ENCODE assay signal across 8 mouse cellular contexts in the genomic region with DNA sequence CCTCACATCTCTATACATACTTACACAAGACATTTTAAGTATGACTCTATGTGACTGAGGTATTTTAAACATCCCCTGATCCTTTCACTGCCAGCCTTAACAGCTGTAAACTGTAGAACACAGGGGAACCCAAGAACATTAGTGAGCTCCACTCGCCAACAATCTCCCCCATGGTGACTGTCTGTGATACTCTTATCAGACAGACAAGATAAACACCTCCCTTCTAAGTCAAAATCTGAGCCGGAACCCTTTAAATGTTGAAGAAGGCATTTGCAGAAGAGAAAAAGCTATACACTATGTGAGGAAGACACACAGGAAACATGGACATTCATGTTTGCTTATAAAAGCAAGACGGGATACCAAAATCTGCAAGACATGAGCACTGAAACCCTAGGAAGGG. TPM values are rescaled to one million over a fixed set of nuclear protein-coding genes. Genes with fewer than 3 reads are reported as not detected.
A peak's percentile ranks its signal among the peaks of the same experiment; 100 is the strongest.
DNase-seq lines count a peak whose midpoint lies in the region; ATAC-seq lines count a peak whose summit lies in the region.

No protein-coding gene starts in this region.

- no peaks in the 10 kb centered on the region for H3K9me3 ChIP-seq in kidney, embryonic 15.5 days (replicated peaks)
- H3K9me3 ChIP-seq in hindbrain, embryonic 14.5 days (ENCODE audit: control insufficient read depth, low read length): no peaks in the 10 kb centered on the region
- H3K9me3 ChIP-seq in midbrain, embryonic 14.5 days (ENCODE audit: control insufficient read depth, low read length): no peaks in the 10 kb centered on the region

- ATAC-seq in kidney, embryonic 15.5 days (replicated peaks; ENCODE audit: low FRiP score): no peak
- no peak for ATAC-seq in hindbrain, embryonic 14.5 days (ENCODE audit: low FRiP score)
- no peak for ATAC-seq in midbrain, embryonic 14.5 days (ENCODE audit: low FRiP score, low TSS enrichment)

- 29% methylated on average over 3 of the region's 3 CpGs for WGBS in kidney, embryonic 15.5 days
- WGBS in hindbrain, embryonic 14.5 days: 67% methylated on average over 3 of the region's 3 CpGs
- WGBS in midbrain, embryonic 14.5 days: 66% methylated on average over 3 of the region's 3 CpGs

- peaks cover 34% of the 10 kb centered on the region for H3K36me3 ChIP-seq in kidney, embryonic 15.5 days
- H3K36me3 ChIP-seq in hindbrain, embryonic 14.5 days (replicated peaks; ENCODE audit: control insufficient read depth, insufficient read depth): peaks cover 31% of the 10 kb centered on the region
- peaks cover 30% of the 10 kb centered on the region for H3K36me3 ChIP-seq in midbrain, embryonic 14.5 days (ENCODE audit: control insufficient read depth, insufficient read depth, low read length)

- peak overlapping the region; percentile 72 for H3K4me2 ChIP-seq in kidney, embryonic 15.5 days
- peak overlapping the region; percentile 82 for H3K4me2 ChIP-seq in hindbrain, embryonic 14.5 days (replicated peaks)
- peak overlapping the region; percentile 86 for H3K4me2 ChIP-seq in midbrain, embryonic 14.5 days (ENCODE audit: low read length)

- H3K9ac ChIP-seq in kidney, embryonic 15.5 days: peak overlapping the region; percentile 75
- H3K9ac ChIP-seq in hindbrain, embryonic 14.5 days: peak overlapping the region; percentile 78
- peak overlapping the region; percentile 84 for H3K9ac ChIP-seq in midbrain, embryonic 14.5 days (replicated peaks; ENCODE audit: low read length)

- H3K27ac ChIP-seq in kidney, embryonic 15.5 days: no peak overlapping the region
- H3K27ac ChIP-seq in brown adipose tissue, adult 24 weeks (replicated peaks; ENCODE audit: low read depth, low read length): peak overlapping the region; percentile 80
- no peak overlapping the region for H3K27ac ChIP-seq in hindbrain, embryonic 14.5 days
- no peak overlapping the region for H3K27ac ChIP-seq in midbrain, embryonic 14.5 days (replicated peaks; ENCODE audit: low read depth, low read length)

- H3K4me3 ChIP-seq in kidney, embryonic 15.5 days (replicated peaks): peak overlapping the region; percentile 71
- peak overlapping the region; percentile 82 for H3K4me3 ChIP-seq in brown adipose tissue, adult 24 weeks (ENCODE audit: insufficient read depth, low read depth, low read length)
- H3K4me3 ChIP-seq in hindbrain, embryonic 14.5 days (replicated peaks; ENCODE audit: low read length): peak overlapping the region; percentile 84
- peak overlapping the region; percentile 88 for H3K4me3 ChIP-seq in midbrain, embryonic 14.5 days (replicated peaks; ENCODE audit: low read depth, low read length)

- H3K4me1 ChIP-seq in kidney, embryonic 15.5 days: peaks cover 37% of the 10 kb centered on the region
- peaks cover 7% of the 10 kb centered on the region for H3K4me1 ChIP-seq in brown adipose tissue, adult 24 weeks (ENCODE audit: control insufficient read depth, insufficient read depth, insufficient read length, low read length)
- H3K4me1 ChIP-seq in hindbrain, embryonic 14.5 days (replicated peaks; ENCODE audit: control insufficient read depth, insufficient read depth, low read length): peaks cover 19% of the 10 kb centered on the region
- peaks cover 22% of the 10 kb centered on the region for H3K4me1 ChIP-seq in midbrain, embryonic 14.5 days (ENCODE audit: control insufficient read depth, insufficient read depth, low read length)

- H3K27me3 ChIP-seq in kidney, embryonic 15.5 days: no peaks in the 10 kb centered on the region
- no peaks in the 10 kb centered on the region for H3K27me3 ChIP-seq in hindbrain, embryonic 14.5 days (ENCODE audit: control insufficient read depth, insufficient read depth, low read length)
- no peaks in the 10 kb centered on the region for H3K27me3 ChIP-seq in midbrain, embryonic 14.5 days (ENCODE audit: control insufficient read depth, insufficient read depth, low read length)

- DNase-seq in kidney, postnatal 4 days: no peak
- no peak for DNase-seq in hindbrain, embryonic 14.5 days (ENCODE audit: low spot score)
- no peak for DNase-seq in midbrain, embryonic 14.5 days
- DNase-seq in layer of hippocampus, postnatal 14 days (ENCODE audit: low spot score in 2 of 2): no peak
- DNase-seq in layer of hippocampus, adult 18-20 months (ENCODE audit: low spot score in 2 of 2): no peak
- DNase-seq in thymus, postnatal 4 days: no peak

RNA-seq across cellular contexts. Expression of gene Sec16a, which starts 1.1 kb away (rescaled TPM):
- 25.3 and 26.0 TPM in 2 replicates for polyA plus RNA-seq in kidney, embryonic 15.5 days (2015; fragmentation: Nextera tagmentation; extraction: Ambion mirVana)
- polyA plus RNA-seq in brown adipose tissue, adult 24 weeks (2012; ENCODE audit: insufficient read depth, insufficient read length, missing spikeins): 21.0 and 21.6 TPM in 2 replicates
- 29.1 and 30.0 TPM in 2 replicates for polyA plus RNA-seq in hindbrain, embryonic 14.5 days (2014; fragmentation: Nextera tagmentation; extraction: Ambion mirVana)
- polyA plus RNA-seq in midbrain, embryonic 14.5 days (2014; fragmentation: Nextera tagmentation; extraction: Ambion mirVana): 24.3 and 32.4 TPM in 2 replicates
- total RNA-seq in layer of hippocampus, postnatal 14 days (2021): 10 to 100 TPM; 47.2 to 48.3 TPM
- 10 to 100 TPM; 50.3 to 50.4 TPM for total RNA-seq in layer of hippocampus, adult 18-20 months (2021)

RNA-seq across cellular contexts. Expression of gene Inpp5e, which starts 34.9 kb away (rescaled TPM):
- polyA plus RNA-seq in kidney, embryonic 15.5 days (2015; fragmentation: Nextera tagmentation; extraction: Ambion mirVana): 22.4 and 25.8 TPM in 2 replicates
- polyA plus RNA-seq in brown adipose tissue, adult 24 weeks (2012; ENCODE audit: insufficient read depth, insufficient read length, missing spikeins): 6.7 and 7.8 TPM in 2 replicates
- 22.1 and 23.0 TPM in 2 replicates for polyA plus RNA-seq in hindbrain, embryonic 14.5 days (2014; fragmentation: Nextera tagmentation; extraction: Ambion mirVana)
- polyA plus RNA-seq in midbrain, embryonic 14.5 days (2014; fragmentation: Nextera tagmentation; extraction: Ambion mirVana): 20.7 and 26.3 TPM in 2 replicates
- 10 to 100 TPM; 22.0 to 22.6 TPM for total RNA-seq in layer of hippocampus, postnatal 14 days (2021)
- total RNA-seq in layer of hippocampus, adult 18-20 months (2021): 10 to 100 TPM; 23.3 to 24.5 TPM

RNA-seq across cellular contexts. Expression of gene Pmpca, which starts 54.7 kb away (rescaled TPM):
- 113 TPM in 2 replicates for polyA plus RNA-seq in kidney, embryonic 15.5 days (2015; fragmentation: Nextera tagmentation; extraction: Ambion mirVana)
- 75.4 and 83.9 TPM in 2 replicates for polyA plus RNA-seq in brown adipose tissue, adult 24 weeks (2012; ENCODE audit: insufficient read depth, insufficient read length, missing spikeins)
- polyA plus RNA-seq in hindbrain, embryonic 14.5 days (2014; fragmentation: Nextera tagmentation; extraction: Ambion mirVana): 76.8 and 81.6 TPM in 2 replicates
- polyA plus RNA-seq in midbrain, embryonic 14.5 days (2014; fragmentation: Nextera tagmentation; extraction: Ambion mirVana): 68.0 and 80.9 TPM in 2 replicates
- 100 to 1,000 TPM; 108 to 113 TPM for total RNA-seq in layer of hippocampus, postnatal 14 days (2021)
- 10 to 100 TPM; 83.4 to 91.8 TPM for total RNA-seq in layer of hippocampus, adult 18-20 months (2021)

RNA-seq across cellular contexts. Expression of gene Entr1, which starts 54.8 kb away (rescaled TPM):
- polyA plus RNA-seq in kidney, embryonic 15.5 days (2015; fragmentation: Nextera tagmentation; extraction: Ambion mirVana): 110 and 115 TPM in 2 replicates
- 49.7 and 61.2 TPM in 2 replicates for polyA plus RNA-seq in brown adipose tissue, adult 24 weeks (2012; ENCODE audit: insufficient read depth, insufficient read length, missing spikeins)
- 134 and 141 TPM in 2 replicates for polyA plus RNA-seq in hindbrain, embryonic 14.5 days (2014; fragmentation: Nextera tagmentation; extraction: Ambion mirVana)
- 143 and 161 TPM in 2 replicates for polyA plus RNA-seq in midbrain, embryonic 14.5 days (2014; fragmentation: Nextera tagmentation; extraction: Ambion mirVana)
- 100 to 1,000 TPM; 154 to 168 TPM for total RNA-seq in layer of hippocampus, postnatal 14 days (2021)
- 100 to 1,000 TPM; 140 to 141 TPM for total RNA-seq in layer of hippocampus, adult 18-20 months (2021)
